In the genomic region with DNA sequence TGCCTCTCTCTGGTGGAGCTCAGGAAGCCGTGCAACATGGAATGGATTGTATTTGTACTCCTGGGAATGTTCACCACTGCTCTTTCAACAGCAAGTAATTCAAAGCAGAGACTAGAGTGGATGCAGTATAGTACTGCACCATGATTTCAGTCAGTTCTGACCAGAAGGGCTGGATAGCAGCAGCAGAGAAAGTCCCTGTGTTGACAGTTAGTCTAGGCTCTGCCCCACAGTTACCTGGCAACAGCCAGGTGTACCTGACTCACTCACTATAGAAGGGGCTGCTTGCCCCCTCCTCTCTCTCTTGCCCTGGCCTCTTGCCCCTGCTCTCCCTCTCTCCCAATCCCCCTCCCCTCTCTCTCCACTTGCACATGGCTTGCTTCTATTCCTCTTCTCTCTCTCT, we compare ENCODE assay signal across 27 mouse cellular contexts.
A peak's percentile ranks its signal among the peaks of the same experiment; 100 is the strongest.
DNase-seq lines count a peak whose midpoint lies in the region; ATAC-seq lines count a peak whose summit lies in the region.
"Had no signal": no experiment of that assay in that cellular context is flagged by ENCODE, and none has a peak within 500 bp of the region (broad histone marks: within the 10 kb centered on the region; RNA-seq: fewer than 3 reads in every experiment).

No protein-coding gene starts in this region.

- H3K9me3 ChIP-seq in hindbrain, embryonic 11.5 days (ENCODE audit: control insufficient read depth, low read length) = no peaks in the 10 kb centered on the region
- H3K9me3 ChIP-seq in hindbrain, embryonic 12.5 days (replicated peaks) = no peaks in the 10 kb centered on the region
- no peaks in the 10 kb centered on the region for H3K9me3 ChIP-seq in midbrain, embryonic 11.5 days (ENCODE audit: control insufficient read depth, low read length)
- H3K9me3 ChIP-seq in midbrain, embryonic 16.5 days (replicated peaks; ENCODE audit: control insufficient read depth, low read length, poor library complexity, severe bottlenecking) = no peaks in the 10 kb centered on the region
- no peaks in the 10 kb centered on the region for H3K9me3 ChIP-seq in embryonic facial prominence, embryonic 12.5 days
- H3K9me3 ChIP-seq in limb, embryonic 12.5 days = no peaks in the 10 kb centered on the region
- H3K9me3 ChIP-seq: heart, embryonic 13.5 days; hindbrain, embryonic 15.5 days; kidney, embryonic 15.5 days; limb, embryonic 15.5 days; liver, embryonic 13.5 days; neural tube, embryonic 12.5 days had no signal

- H3K4me1 ChIP-seq in hindbrain, embryonic 11.5 days (replicated peaks; ENCODE audit: control insufficient read depth, insufficient read depth, low read length) = no peaks in the 10 kb centered on the region; the same call in 1 of the 2 replicates
- peaks cover 10% of the 10 kb centered on the region for H3K4me1 ChIP-seq in hindbrain, embryonic 12.5 days
- peaks cover 9% of the 10 kb centered on the region; the same call in 1 of the 2 replicates for H3K4me1 ChIP-seq in midbrain, embryonic 11.5 days (ENCODE audit: control insufficient read depth, insufficient read depth, low read length)
- H3K4me1 ChIP-seq in midbrain, embryonic 16.5 days (ENCODE audit: control insufficient read depth, insufficient read depth, low read length) = peaks cover 5% of the 10 kb centered on the region
- no peaks in the 10 kb centered on the region; the same call in 1 of the 2 replicates for H3K4me1 ChIP-seq in embryonic facial prominence, embryonic 12.5 days
- H3K4me1 ChIP-seq in limb, embryonic 12.5 days (replicated peaks) = peaks cover 19% of the 10 kb centered on the region
- H3K4me1 ChIP-seq: kidney, embryonic 15.5 days; limb, embryonic 15.5 days; liver, embryonic 13.5 days had no signal

- H3K27ac ChIP-seq in hindbrain, embryonic 11.5 days (ENCODE audit: low read depth, low read length) = no peak overlapping the region
- H3K27ac ChIP-seq in hindbrain, embryonic 12.5 days = no peak overlapping the region
- H3K27ac ChIP-seq in midbrain, embryonic 11.5 days (ENCODE audit: low read depth, low read length) = no peak overlapping the region
- no peak overlapping the region for H3K27ac ChIP-seq in midbrain, embryonic 16.5 days (ENCODE audit: low read length)
- H3K27ac ChIP-seq in embryonic facial prominence, embryonic 12.5 days = no peak overlapping the region
- no peak overlapping the region for H3K27ac ChIP-seq in limb, embryonic 12.5 days
- H3K27ac ChIP-seq: heart, embryonic 13.5 days; hindbrain, embryonic 15.5 days; kidney, embryonic 15.5 days; left cerebral cortex, adult 2 months; limb, embryonic 15.5 days; liver, embryonic 13.5 days; neural tube, embryonic 12.5 days had no signal

- no peaks in the 10 kb centered on the region for H3K27me3 ChIP-seq in hindbrain, embryonic 11.5 days (ENCODE audit: control insufficient read depth, insufficient read depth, low read length)
- no peaks in the 10 kb centered on the region for H3K27me3 ChIP-seq in hindbrain, embryonic 12.5 days
- H3K27me3 ChIP-seq in midbrain, embryonic 11.5 days (ENCODE audit: control insufficient read depth, insufficient read depth, low read length) = no peaks in the 10 kb centered on the region
- H3K27me3 ChIP-seq in midbrain, embryonic 16.5 days (ENCODE audit: control insufficient read depth, insufficient read depth, low read depth, low read length) = no peaks in the 10 kb centered on the region
- H3K27me3 ChIP-seq in embryonic facial prominence, embryonic 12.5 days = no peaks in the 10 kb centered on the region
- H3K27me3 ChIP-seq in limb, embryonic 12.5 days = no peaks in the 10 kb centered on the region
- H3K27me3 ChIP-seq: heart, embryonic 13.5 days; hindbrain, embryonic 15.5 days; kidney, embryonic 15.5 days; limb, embryonic 15.5 days; liver, embryonic 13.5 days; neural tube, embryonic 12.5 days had no signal

- no peaks in the 10 kb centered on the region for H3K36me3 ChIP-seq in hindbrain, embryonic 11.5 days (ENCODE audit: control insufficient read depth, insufficient read depth, low read length)
- no peaks in the 10 kb centered on the region for H3K36me3 ChIP-seq in hindbrain, embryonic 12.5 days
- H3K36me3 ChIP-seq in midbrain, embryonic 11.5 days (ENCODE audit: control insufficient read depth, insufficient read depth, low read length) = no peaks in the 10 kb centered on the region
- H3K36me3 ChIP-seq in midbrain, embryonic 16.5 days (ENCODE audit: control insufficient read depth, insufficient read depth, low read length) = no peaks in the 10 kb centered on the region
- H3K36me3 ChIP-seq in embryonic facial prominence, embryonic 12.5 days = no peaks in the 10 kb centered on the region
- H3K36me3 ChIP-seq in limb, embryonic 12.5 days = no peaks in the 10 kb centered on the region
- H3K36me3 ChIP-seq: heart, embryonic 13.5 days; hindbrain, embryonic 15.5 days; kidney, embryonic 15.5 days; limb, embryonic 15.5 days; liver, embryonic 13.5 days; neural tube, embryonic 12.5 days had no signal

- peak; percentile 44; the same call in 1 of the 2 replicates for ATAC-seq in hindbrain, embryonic 11.5 days (ENCODE audit: low FRiP score)
- ATAC-seq in hindbrain, embryonic 12.5 days (ENCODE audit: low FRiP score) = no peak; the same call in 1 of the 2 replicates
- ATAC-seq in midbrain, embryonic 11.5 days (ENCODE audit: low FRiP score) = 0 out of 2 replicates have a peak, but pooled peaks have one; percentile 35
- ATAC-seq in midbrain, embryonic 16.5 days = no peak
- peak; percentile 60; the same call in 1 of the 2 replicates for ATAC-seq in embryonic facial prominence, embryonic 12.5 days (ENCODE audit: insufficient number of reproducible peaks, insufficient read depth, low FRiP score, low TSS enrichment)
- ATAC-seq in limb, embryonic 12.5 days (ENCODE audit: insufficient number of reproducible peaks, insufficient read depth, low FRiP score, low TSS enrichment, low read depth) = 0 out of 2 replicates have a peak, but pooled peaks have one; percentile 53
- ATAC-seq: forebrain, embryonic 16.5 days had no signal

- H3K4me2 ChIP-seq in hindbrain, embryonic 11.5 days (replicated peaks; ENCODE audit: low read depth, low read length) = no peak overlapping the region
- no peak overlapping the region for H3K4me2 ChIP-seq in hindbrain, embryonic 12.5 days (replicated peaks)
- no peak overlapping the region for H3K4me2 ChIP-seq in midbrain, embryonic 11.5 days
- H3K4me2 ChIP-seq in midbrain, embryonic 16.5 days (ENCODE audit: low read length) = no peak overlapping the region
- H3K4me2 ChIP-seq in embryonic facial prominence, embryonic 12.5 days (replicated peaks) = no peak overlapping the region
- H3K4me2 ChIP-seq in limb, embryonic 12.5 days = no peak overlapping the region
- H3K4me2 ChIP-seq: heart, embryonic 13.5 days; hindbrain, embryonic 15.5 days; kidney, embryonic 15.5 days; limb, embryonic 15.5 days; liver, embryonic 13.5 days; neural tube, embryonic 12.5 days had no signal

- no peak for DNase-seq in hindbrain, embryonic 11.5 days (ENCODE audit: low spot score)
- DNase-seq in midbrain, embryonic 11.5 days (ENCODE audit: low spot score, missing footprints) = no peak
- DNase-seq in layer of hippocampus, adult 9-11 months = no peak
- DNase-seq: adrenal gland, adult 2 months; B cell, adult 2 months; cerebellum, adult 2 months; cerebellum, postnatal 14 days; heart, postnatal 10 days; kidney, adult 18-20 months; kidney, postnatal 25 days; liver, embryonic 13.5 days; lung, adult 18-20 months; lung, postnatal 10 days; retina, postnatal 1 day; right cerebral cortex, postnatal 14 days; thymus, postnatal 14 days had no signal

- 67% methylated on average over 1 of the region's 1 CpGs for WGBS in hindbrain, embryonic 11.5 days
- 62% methylated on average over 1 of the region's 1 CpGs for WGBS in hindbrain, embryonic 12.5 days
- WGBS in midbrain, embryonic 11.5 days = 75% methylated on average over 1 of the region's 1 CpGs
- 31% methylated on average over 1 of the region's 1 CpGs for WGBS in midbrain, embryonic 16.5 days
- WGBS in embryonic facial prominence, embryonic 12.5 days = 45% methylated on average over 1 of the region's 1 CpGs
- WGBS in limb, embryonic 12.5 days = 13% methylated on average over 1 of the region's 1 CpGs

- no peak overlapping the region for H3K9ac ChIP-seq in hindbrain, embryonic 11.5 days (ENCODE audit: low read depth, low read length)
- no peak overlapping the region for H3K9ac ChIP-seq in hindbrain, embryonic 12.5 days
- H3K9ac ChIP-seq in midbrain, embryonic 11.5 days (ENCODE audit: low read length) = no peak overlapping the region
- no peak overlapping the region for H3K9ac ChIP-seq in midbrain, embryonic 16.5 days (ENCODE audit: low read depth, low read length)
- H3K9ac ChIP-seq in embryonic facial prominence, embryonic 12.5 days = no peak overlapping the region
- H3K9ac ChIP-seq in limb, embryonic 12.5 days (replicated peaks) = no peak overlapping the region
- H3K9ac ChIP-seq: heart, embryonic 13.5 days; hindbrain, embryonic 15.5 days; kidney, embryonic 15.5 days; limb, embryonic 15.5 days; liver, embryonic 13.5 days; neural tube, embryonic 12.5 days had no signal

- H3K4me3 ChIP-seq in hindbrain, embryonic 11.5 days (ENCODE audit: low read depth, low read length) = no peak overlapping the region
- no peak overlapping the region for H3K4me3 ChIP-seq in hindbrain, embryonic 12.5 days
- no peak overlapping the region for H3K4me3 ChIP-seq in midbrain, embryonic 11.5 days (ENCODE audit: low read depth, low read length)
- H3K4me3 ChIP-seq in midbrain, embryonic 16.5 days (ENCODE audit: low read depth, low read length) = no peak overlapping the region
- no peak overlapping the region for H3K4me3 ChIP-seq in embryonic facial prominence, embryonic 12.5 days
- H3K4me3 ChIP-seq in limb, embryonic 12.5 days (replicated peaks) = no peak overlapping the region
- H3K4me3 ChIP-seq: heart, embryonic 13.5 days; hindbrain, embryonic 15.5 days; kidney, embryonic 15.5 days; left cerebral cortex, adult 2 months; limb, embryonic 15.5 days; liver, embryonic 13.5 days; neural tube, embryonic 12.5 days had no signal

Comparison
In these comparisons a context has a peak if more than half of its experiments do, and no peak if none do; other contexts are left out.
1. ATAC-seq: peak in hindbrain, embryonic 11.5 days (single experiment), midbrain, embryonic 11.5 days (single experiment), embryonic facial prominence, embryonic 12.5 days (single experiment) and limb, embryonic 12.5 days (single experiment); none in hindbrain, embryonic 12.5 days (single experiment) and midbrain, embryonic 16.5 days (single experiment).